Mouse (Mus musculus) kidney, adult 2 months (tissue): ENCODE results near the gene Ddc. TPM values are rescaled to one million over a fixed set of nuclear protein-coding genes. Genes with fewer than 3 reads are reported as not detected.
A peak's percentile ranks its signal among the peaks of the same experiment; 100 is the strongest.

Experiments
- DNase-seq: peaks from one replicate; pipeline ENCODE4 v3.0.0; 2021
- H3K27ac ChIP-seq: fragments of 200-500 bp; 2 replicates; pipeline ENCODE4 v1.5.1; 2012; ENCODE audit warnings: low read depth, low read length, control low read depth, inconsistent platforms; ENCODE audit not compliant: insufficient read depth
- H3K27me3 ChIP-seq: fragments of 200-500 bp; replicated peaks from 2 replicates; pipeline ENCODE4 v1.6.1; 2012; ENCODE audit warnings: mild to moderate bottlenecking, moderate library complexity, low read length, inconsistent platforms; ENCODE audit not compliant: control insufficient read depth, insufficient read depth
- H3K36me3 ChIP-seq: fragments of 200-500 bp; 2 replicates; pipeline ENCODE4 v1.6.1; 2012; ENCODE audit warnings: mild to moderate bottlenecking, moderate library complexity, low read length, inconsistent platforms; ENCODE audit not compliant: control insufficient read depth, insufficient read depth
- H3K4me1 ChIP-seq: fragments of 200-500 bp; 2 replicates; pipeline ENCODE4 v1.6.1; 2011; ENCODE audit warnings: low read length; ENCODE audit not compliant: control insufficient read depth, insufficient read depth
- H3K4me3 ChIP-seq: fragments of 200-500 bp; 2 replicates; pipeline ENCODE4 v1.5.1; 2011; ENCODE audit warnings: mild to moderate bottlenecking, low read depth, low read length, control low read depth; ENCODE audit not compliant: insufficient read depth
- CTCF ChIP-seq: fragments of 200-500 bp; conservative IDR thresholded peaks from 2 replicates; pipeline ENCODE4 v1.5.1; 2011; ENCODE audit warnings: low read depth, mild to moderate bottlenecking, control low read depth, low read length, moderate library complexity, mixed read lengths; ENCODE audit not compliant: insufficient read depth, insufficient read length
- POLR2A ChIP-seq: fragments of 200-500 bp; IDR thresholded peaks from one replicate; pipeline ENCODE4 v1.6.1; 2011; ENCODE audit warnings: low read depth, low read length, control low read depth
- WGBS: fragments of 180-500 bp; shearing (Covaris S2); methylation state at CpG from one replicate; pipeline ENCODE4 v1.1.7; 2018; 5-methylcytosine and 5-hydroxymethylcytosine counted together
- polyA plus RNA-seq: library from polyadenylated mRNA; depleted of rRNA; stranded (reverse); fragments of >200 nt; gene quantifications from 2 replicates; pipeline ENCODE4 v1.2.3, GENCODE M21; 2012; rRNA removed

Ddc gene
- polyA plus RNA-seq, 1 experiment, result 103 TPM

DNA sequence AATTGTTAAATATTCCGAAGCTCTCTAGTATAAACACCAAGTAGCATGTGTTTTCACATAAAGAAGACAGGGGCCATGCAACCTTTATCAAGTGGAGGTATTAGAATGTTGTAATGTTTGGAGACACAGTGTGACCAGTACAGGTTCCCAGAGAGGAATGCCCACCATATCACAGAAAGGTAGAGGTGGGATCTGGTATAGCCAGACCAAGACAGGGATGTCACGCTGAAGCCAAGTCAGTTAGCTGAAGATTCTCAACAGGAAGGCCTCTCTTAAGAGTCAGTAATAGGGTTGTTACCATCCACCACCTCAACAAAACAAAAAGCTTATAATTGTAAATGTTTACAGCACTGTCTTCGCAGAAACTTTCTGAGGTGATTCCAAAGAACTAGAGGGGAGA, 127.3 kb downstream of the Ddc start:
- no peak for DNase-seq
- H3K4me3 ChIP-seq, result no peak overlapping the region
- no peak overlapping the region for H3K27ac ChIP-seq
- WGBS, result 87% methylated on average over 3 of the region's 3 CpGs
- no peak for TF ChIP-seq POLR2A
- TF ChIP-seq CTCF, result no peak
- no peaks in the 10 kb centered on the region for H3K36me3 ChIP-seq
- H3K27me3 ChIP-seq, result no peaks in the 10 kb centered on the region
- no peaks in the 10 kb centered on the region for H3K4me1 ChIP-seq

DNA sequence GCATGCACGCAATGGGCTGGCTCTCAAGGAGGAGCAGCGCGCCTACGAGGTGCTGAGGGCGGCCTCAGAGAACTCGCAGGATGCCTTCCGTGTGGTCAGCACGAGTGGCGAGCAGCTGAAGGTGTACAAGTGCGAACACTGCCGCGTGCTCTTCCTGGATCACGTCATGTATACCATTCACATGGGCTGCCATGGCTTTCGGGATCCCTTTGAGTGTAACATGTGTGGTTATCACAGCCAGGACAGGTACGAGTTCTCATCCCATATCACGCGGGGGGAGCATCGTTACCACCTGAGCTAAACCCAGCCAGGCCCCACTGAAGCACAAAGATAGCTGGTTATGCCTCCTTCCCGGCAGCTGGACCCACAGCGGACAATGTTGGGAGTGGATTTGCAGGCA, 128.7 kb downstream of the Ddc start:
- Histone ChIP-seq H3K27me3 (no peaks in the 10 kb centered on the region), H3K36me3 (no peaks in the 10 kb centered on the region), H3K27ac (no peak overlapping the region), H3K4me1 (no peaks in the 10 kb centered on the region), H3K4me3 (no peak overlapping the region)
- no peak for DNase-seq
- WGBS, result 94% methylated on average over 20 of the region's 20 CpGs
- no peak for TF ChIP-seq POLR2A
- TF ChIP-seq CTCF, result no peak

DNA sequence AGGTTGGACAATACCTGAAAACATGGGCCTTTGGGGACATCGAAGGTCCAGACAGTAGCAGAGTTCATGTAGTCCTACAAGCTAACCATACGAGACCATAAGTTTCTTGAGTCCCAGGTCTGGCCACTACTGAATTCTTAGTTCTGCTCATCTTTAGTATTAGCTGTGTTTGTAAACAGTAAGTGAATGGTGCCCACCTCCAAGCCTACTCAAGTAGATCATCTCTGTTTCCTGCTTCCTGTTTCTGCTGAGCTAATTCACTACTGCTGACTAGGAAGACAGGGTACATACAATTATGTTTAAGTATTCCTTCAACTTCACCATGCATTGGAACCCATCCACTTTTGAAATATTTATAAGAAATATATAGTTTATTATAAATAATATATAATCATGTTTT, 129.9 kb downstream of the Ddc start:
- no peaks in the 10 kb centered on the region for H3K4me1 ChIP-seq
- no peaks in the 10 kb centered on the region for H3K27me3 ChIP-seq
- WGBS, result 91% methylated on average over 2 of the region's 2 CpGs
- DNase-seq, result no peak
- TF ChIP-seq POLR2A, result no peak
- TF ChIP-seq CTCF, result no peak
- no peak overlapping the region for H3K4me3 ChIP-seq
- no peaks in the 10 kb centered on the region for H3K36me3 ChIP-seq
- no peak overlapping the region for H3K27ac ChIP-seq

DNA sequence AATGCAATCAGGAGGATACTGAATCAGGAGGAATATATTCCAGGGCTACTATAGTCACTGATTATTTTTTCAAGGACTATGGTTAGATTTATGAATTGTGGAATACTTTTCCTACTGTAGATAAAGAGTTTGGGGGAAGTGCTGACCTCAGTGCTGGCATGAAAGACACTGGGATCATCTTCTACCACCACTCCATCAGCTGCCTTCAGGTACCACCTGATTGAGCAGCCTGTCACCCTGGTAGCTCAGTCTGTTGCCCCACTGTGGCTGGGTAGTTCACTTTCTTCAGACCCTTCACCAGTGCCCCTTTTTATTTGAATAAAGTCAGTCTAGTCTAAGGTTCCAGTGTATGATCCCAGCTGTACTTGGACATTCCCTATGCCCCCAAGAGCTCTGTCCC, 131.2 kb downstream of the Ddc start:
- Histone ChIP-seq H3K4me3 (no peak overlapping the region), H3K27me3 (no peaks in the 10 kb centered on the region), H3K27ac (no peak overlapping the region), H3K36me3 (no peaks in the 10 kb centered on the region), H3K4me1 (no peaks in the 10 kb centered on the region)
- TF ChIP-seq CTCF (no peak), POLR2A (no peak)
- DNase-seq, result no peak

DNA sequence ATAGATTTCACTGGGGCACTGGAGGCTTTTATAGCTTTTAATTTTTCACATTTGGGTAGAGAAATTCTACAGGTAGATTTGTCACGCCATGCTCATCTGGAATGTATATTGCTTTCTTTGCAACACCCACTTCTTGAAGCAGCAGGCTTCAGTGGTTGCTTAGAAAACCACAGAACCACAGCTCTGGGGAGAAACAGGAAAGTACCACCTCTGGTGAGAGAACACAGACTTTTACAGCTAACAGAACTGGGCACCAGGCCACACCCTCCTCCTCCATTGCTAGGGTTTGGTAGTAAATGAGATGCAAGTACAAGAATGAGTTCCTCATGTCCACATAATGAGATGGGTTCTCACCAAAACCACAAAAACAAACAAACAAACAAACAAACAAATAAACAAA, 131.8 kb downstream of the Ddc start:
- DNase-seq, result peak; percentile 19

DNA sequence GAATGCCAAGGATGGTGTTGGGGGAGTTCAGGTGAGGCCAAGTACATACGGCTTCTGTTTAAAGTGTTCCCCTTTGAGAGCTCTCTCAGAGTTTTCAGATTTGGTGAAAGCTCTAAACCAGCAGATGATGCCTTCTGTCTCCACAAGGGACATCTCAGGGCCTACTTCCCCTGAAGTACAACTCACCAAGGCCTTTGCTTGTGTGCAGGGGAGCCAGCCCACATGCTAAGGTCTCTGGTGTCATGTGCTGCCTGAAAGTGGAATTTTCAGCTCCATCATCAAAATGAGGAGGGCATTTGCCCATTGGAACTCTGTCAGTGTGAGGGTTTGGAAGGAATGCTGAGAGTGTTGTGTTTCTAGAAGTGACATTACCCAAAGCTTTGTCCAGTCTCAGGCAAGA, 132.5 kb downstream of the Ddc start:
- TF ChIP-seq POLR2A (no peak), CTCF (no peak)
- Histone ChIP-seq H3K36me3 (no peaks in the 10 kb centered on the region), H3K4me1 (no peaks in the 10 kb centered on the region), H3K27ac (no peak overlapping the region), H3K27me3 (no peaks in the 10 kb centered on the region), H3K4me3 (no peak overlapping the region)
- 63% methylated on average over 1 of the region's 1 CpGs for WGBS
- no peak for DNase-seq

More for the DNA sequence above, 131.8 kb downstream of the Ddc start:
- WGBS, result 76% methylated on average over 1 of the region's 1 CpGs
- H3K4me1 ChIP-seq, result no peaks in the 10 kb centered on the region
- TF ChIP-seq POLR2A (no peak), CTCF (no peak)
- no peak overlapping the region for H3K27ac ChIP-seq
- H3K27me3 ChIP-seq, result no peaks in the 10 kb centered on the region
- H3K4me3 ChIP-seq, result no peak overlapping the region
- no peaks in the 10 kb centered on the region for H3K36me3 ChIP-seq

Other genes starting within 250 kb of the Ddc start
- 2.9 and 12.8 TPM in 2 replicates for gene Ikzf1, start 213.1 kb downstream of the Ddc start, polyA plus RNA-seq
- gene Fignl1, start 89.2 kb downstream of the Ddc start, polyA plus RNA-seq, result 0.10 and 0.28 TPM in 2 replicates
- gene Grb10, start 140.5 kb upstream of the Ddc start, polyA plus RNA-seq, result 20.5 and 20.6 TPM in 2 replicates